Mouse (Mus musculus): ENCODE data around the gene Slc24a4. TPM values are rescaled to one million over a fixed set of nuclear protein-coding genes. Genes with fewer than 3 reads are reported as not detected.
A peak's percentile ranks its signal among the peaks of the same experiment; 100 is the strongest.
"Not testable (repeated sequence)": the region's sequence is repeated elsewhere in the genome, so short reads cannot be mapped to it uniquely, and the experiment has no call there.

Gene Slc24a4
- total RNA-seq, 2 experiments from 2014 or later: 37.4 to 44.6 TPM

DNA sequence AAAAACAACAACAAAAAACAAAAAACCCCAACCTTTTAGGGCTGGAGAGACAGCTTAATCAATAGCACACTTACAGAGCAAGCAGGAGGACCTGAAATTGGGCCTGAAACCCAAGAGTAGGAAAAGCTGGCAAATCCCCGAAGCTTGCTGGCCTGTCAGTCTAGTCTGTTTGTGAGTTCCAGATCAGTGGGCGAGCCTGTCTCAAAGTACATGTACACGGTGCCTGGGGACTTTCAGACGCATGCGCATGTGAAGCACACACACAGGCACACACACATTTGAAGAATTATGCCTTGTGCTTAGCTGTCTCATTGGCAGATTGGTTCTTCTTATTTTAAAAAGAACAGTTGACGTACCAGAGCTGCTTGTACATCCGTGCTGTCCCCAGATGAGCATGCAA, 25.3 kb downstream of the Slc24a4 start:
- peak; percentile 24 to 43 for DNase-seq (ENCODE audit: low spot score in 2 of 2)
- intact Hi-C loops (cut with DNase I): no loop called here

DNA sequence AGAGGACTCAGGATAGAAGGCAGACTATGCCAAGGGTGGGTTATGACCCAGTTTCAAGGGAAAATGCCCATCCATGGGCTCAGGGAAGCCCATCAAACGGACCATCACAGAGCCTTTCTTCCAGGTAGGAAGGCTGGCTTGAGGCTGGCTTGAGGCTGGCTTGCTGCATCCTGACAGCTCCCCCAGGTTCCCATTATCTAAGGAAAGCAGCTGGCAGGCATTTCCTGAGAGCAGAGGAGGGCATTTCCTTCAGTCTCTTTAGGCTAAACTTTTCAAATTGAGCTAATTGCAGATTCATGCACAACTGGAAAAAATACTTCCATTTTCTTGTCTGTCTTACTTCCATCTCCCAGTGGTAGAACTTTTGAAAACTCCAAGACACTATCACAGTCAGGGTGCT, 26.3 kb downstream of the Slc24a4 start:
- intact Hi-C loops (cut with DNase I): no loop called here
- no peak for DNase-seq (ENCODE audit: low spot score in 2 of 2)

DNA sequence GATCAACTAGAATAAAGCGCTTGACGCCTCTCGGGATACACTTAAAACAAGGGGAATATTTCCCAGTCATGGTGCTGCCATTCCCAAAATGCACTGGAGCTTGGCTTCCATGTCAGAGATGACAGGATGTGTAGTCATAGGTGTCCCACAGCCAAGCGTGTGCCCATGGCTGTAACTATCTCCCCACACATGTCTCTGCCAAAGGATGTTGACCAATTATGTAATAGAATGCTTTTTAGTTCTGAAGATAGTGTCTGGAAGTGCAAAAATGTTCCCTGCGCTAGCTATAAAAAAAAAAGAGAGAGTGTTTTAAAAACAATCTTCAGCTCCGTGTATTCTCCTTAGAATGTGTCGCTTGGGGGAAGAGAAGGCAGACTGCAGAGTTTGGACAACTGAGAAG, 36.1 kb downstream of the Slc24a4 start:
- intact Hi-C loops (cut with DNase I): loop anchor here (2.0 kb wide), 1 partner anchor 26 kb away; no protein-coding TSS in a partner anchor
- DNase-seq (ENCODE audit: low spot score in 2 of 2): peak; percentile 44 to 84

DNA sequence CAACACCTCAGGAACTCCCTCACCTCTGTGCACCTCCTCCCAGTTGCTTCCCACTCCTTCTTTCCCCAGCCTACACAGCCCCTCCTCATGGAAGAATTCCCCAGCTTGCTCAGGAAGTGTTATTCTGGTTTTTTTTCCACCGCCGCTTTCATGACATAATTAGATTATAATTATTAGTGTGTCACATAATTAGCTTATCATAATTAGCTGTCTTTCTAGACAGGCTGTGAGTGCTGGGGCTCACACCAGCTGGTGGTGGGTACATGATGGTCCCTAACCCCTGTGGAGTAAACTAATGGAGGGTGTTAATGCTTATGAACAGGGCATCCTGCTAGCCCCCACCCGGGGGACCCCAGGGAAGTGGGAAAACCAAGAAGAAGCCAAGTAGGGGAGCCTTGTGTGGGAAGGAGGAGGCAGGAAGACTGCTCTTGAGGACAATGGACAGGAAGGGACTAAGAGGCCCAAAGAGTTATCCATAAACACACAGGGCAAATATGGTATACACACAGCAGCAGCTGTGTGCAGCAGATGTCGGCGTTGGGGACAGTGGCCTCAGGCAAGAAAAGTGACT, 38.2 kb downstream of the Slc24a4 start:
- DNase-seq (ENCODE audit: low spot score in 2 of 2): no peak
- intact Hi-C loops (cut with DNase I): no loop called here

DNA sequence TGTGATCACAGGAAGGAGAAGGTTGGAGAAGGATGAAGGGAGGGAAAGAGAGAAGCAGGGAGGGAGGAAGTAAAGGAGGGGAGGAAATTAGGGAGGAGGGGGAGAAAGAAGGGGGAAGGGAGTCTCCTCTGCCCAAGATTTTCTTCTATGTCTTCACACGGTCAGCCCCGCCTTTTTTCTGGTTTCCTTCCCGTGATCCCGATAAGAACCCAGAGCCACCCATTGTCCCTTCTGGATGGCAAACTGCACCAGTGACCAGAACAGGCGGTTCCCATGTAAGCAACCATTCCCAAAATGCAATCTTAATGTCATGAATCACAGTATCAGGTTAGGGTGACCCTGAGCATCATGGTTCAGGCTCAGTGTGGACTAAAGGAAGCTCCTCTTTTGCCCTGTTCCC, 38.8 kb downstream of the Slc24a4 start:
- intact Hi-C loops (cut with DNase I): no loop called here
- no peak for DNase-seq (ENCODE audit: low spot score in 2 of 2)

DNA sequence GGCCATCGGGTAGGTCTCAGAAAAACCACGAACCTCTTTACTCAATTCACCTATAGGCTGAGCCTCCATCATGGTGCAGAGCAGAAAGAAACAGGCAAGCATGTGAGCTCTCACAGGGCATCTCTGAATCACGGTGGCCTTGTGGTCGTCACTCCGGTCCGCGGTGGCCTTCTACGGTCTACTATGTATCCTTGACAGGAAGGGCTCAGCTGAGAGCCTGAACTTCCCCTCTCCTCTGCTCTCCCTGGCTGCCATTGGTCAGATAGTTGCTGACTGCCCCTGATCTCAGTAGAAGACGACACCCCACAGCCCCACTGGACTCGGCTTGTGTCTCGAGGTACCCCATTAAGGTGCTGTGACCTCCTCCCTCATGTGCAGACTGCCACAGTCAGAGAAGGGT, 44.2 kb downstream of the Slc24a4 start:
- intact Hi-C loops (cut with DNase I): no loop called here
- no peak for DNase-seq (ENCODE audit: low spot score in 2 of 2)

DNA sequence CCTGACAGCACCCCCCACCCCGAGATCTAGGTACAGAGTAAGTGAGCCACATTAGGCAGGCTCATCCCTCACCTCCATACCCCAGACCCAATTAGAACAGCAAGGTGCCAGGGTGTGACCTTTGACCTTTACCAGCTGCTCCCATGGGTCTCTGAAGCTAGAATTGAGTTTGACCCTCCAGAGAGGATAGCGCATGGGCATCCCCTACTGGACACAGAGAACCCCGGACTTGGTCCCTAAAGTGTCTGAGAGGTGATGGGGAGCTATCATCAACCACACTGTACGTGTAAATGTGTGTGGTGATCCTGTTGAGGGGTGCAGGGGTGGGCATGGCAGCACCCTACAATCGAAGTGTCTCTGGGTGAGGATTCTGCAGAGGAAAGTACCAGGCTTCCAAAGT, 44.8 kb downstream of the Slc24a4 start:
- intact Hi-C loops (cut with DNase I): no loop called here
- DNase-seq (ENCODE audit: low spot score in 2 of 2): no peak

DNA sequence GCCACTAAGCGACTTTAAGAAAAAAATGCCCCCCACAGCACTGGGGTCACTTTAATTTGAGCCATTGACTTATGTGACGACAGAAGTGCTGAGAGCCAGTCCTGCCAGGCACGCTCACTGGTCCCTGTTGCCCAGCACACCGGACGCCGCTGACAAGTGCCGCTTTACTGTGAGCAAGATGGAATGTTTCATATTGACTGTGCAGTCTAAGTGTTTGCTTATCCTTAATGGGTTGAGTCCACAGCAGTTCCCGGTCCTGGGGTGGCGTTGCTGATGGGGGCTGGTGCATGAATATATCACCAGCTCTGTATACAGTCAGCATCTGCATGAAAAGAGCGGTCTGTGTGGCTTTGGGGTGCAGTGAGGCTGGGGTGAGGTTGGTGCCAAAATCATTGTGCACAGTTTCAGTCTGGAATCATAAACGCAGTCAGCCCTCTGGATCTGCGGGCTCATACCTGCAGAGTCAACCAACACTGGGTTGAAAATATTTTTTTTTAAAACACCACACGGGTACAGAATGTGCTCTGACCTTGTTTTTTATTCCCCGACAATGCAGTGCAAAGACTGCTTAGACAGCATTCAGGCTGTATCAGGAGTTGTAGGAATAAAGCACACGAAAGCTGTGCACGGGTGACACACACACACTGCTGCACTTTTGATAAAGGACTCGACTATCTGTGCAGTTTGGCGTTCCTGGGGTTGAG, 52.0 kb downstream of the Slc24a4 start:
- intact Hi-C loops (cut with DNase I): loop anchor here (5.0 kb wide), 2 partner anchors 193 to 207 kb away; no protein-coding TSS in a partner anchor
- DNase-seq (ENCODE audit: low spot score in 2 of 2): no peak

DNA sequence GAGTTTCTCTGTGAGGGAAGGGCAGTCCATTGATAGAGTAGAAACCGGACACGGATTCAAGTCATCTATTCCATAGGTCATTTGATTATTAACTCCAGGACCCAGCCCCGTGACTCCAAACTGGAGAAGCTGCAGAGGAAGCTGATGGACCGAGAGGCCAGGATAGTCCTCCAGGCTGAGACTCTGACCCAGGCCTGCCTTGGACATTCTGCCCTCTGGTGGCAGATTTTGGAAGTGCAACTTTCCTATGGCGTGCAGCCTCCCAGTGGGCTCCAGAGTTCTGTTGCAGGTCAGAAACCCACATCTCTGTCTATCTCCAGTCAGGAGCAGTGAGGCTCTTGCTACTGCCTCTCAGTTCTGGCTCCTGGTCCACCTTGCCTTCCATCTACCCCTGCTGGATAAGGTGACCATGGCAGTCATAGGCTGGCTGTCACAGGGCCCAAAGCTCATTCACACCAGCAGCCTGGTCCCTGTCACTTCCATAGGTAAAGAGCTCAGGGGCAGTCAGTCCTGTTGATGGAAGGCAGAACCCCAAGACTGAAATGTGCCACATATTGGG, 53.3 kb downstream of the Slc24a4 start:
- DNase-seq (ENCODE audit: low spot score in 2 of 2): peak in 1 of 2 experiments; percentile 45
- intact Hi-C loops (cut with DNase I): loop anchor here (5.0 kb wide), 2 partner anchors 195 to 205 kb away; no protein-coding TSS in a partner anchor

DNA sequence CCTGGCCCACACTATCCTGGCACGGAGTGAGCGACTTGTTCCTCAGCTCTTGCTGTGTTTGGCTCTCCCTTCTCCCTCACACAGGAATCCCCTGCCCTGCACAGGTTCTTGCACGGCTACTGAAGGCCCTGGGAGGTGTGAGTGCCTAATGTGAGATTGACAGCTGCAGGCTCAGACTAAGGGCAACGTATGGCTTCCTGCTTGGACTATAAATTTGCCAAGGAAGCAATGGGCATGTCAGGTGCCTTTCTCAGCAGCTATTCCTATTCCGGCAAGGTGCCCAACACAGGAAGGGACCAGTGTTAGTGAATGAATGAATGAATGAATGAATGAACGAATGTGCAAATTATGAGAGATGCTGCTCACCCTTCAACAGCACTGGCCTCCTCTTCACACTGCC, 54.1 kb downstream of the Slc24a4 start:
- no peak for DNase-seq (ENCODE audit: low spot score in 2 of 2)
- intact Hi-C loops (cut with DNase I): loop anchor here (5.0 kb wide), 2 partner anchors 195 to 205 kb away; no protein-coding TSS in a partner anchor

DNA sequence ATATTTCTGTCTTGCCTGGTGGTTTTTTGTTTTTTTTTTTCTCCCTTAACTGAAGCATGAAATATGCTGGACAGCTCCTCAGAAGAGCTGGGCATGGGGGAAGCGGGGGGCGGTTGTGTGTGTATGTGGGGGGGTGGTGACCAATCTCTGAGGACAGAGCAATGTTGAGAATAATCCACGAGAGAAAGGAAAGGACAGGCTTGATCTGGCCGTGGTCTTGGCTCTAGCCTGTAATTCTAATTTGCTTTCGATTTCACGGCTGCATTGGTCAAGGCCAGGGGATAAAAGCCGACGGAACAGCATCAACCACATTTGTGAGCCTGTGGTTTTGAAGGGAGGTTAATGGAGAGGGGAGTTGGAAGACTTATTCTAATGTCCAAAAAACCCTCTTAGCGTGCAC, 54.7 kb downstream of the Slc24a4 start:
- intact Hi-C loops (cut with DNase I): loop anchor here (5.0 kb wide), 2 partner anchors 196 to 204 kb away; no protein-coding TSS in a partner anchor
- no peak for DNase-seq (ENCODE audit: low spot score in 2 of 2)

DNA sequence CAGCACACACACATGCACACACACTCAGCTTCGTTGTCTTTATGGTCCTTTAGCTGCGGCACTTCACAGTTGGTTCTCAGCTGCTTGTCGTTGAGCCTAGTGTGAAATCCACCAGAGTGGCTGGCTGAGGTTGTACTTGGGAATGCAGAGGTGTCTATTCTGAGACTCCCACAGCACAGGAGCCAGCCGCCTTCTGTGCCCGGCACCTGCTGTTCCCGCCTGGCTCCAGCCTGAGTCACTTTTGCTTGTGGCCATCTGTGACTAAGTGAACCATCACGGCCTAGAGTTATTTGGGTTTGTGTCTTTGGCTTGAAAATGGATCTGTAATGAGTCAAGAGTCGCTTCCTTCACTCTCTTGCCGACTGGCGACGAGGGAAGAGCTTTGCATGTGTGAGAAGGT, 62.3 kb downstream of the Slc24a4 start:
- peak; percentile 72 to 95 for DNase-seq (ENCODE audit: low spot score in 2 of 2)

DNA sequence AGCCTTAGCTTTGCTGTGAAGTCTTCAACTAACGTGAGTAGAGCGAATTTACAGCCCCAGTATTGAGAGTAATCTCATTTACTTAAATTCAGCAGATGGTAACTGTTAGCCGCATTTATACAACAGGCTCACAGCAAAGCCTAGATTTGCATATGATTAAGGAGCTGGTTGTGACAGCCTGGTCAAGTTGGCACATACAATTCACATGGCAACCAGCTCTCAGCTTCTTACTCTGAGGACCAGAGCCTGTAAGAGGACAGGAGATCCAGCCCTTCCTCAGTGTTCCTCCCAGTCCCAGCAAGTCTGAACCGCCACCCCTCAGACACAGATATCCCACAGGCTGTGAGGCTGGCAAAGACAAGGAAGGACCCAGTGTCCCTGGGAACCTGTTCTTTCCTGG, 73.0 kb downstream of the Slc24a4 start:
- DNase-seq (ENCODE audit: low spot score in 2 of 2): peak in 1 of 2 experiments; percentile 74
- intact Hi-C loops (cut with DNase I): no loop called here

More for the DNA sequence above, 62.3 kb downstream of the Slc24a4 start:
- intact Hi-C loops (cut with DNase I): loop anchor here (2.0 to 5.0 kb wide), 4 partner anchors 26 to 134 kb away; no protein-coding TSS in a partner anchor

DNA sequence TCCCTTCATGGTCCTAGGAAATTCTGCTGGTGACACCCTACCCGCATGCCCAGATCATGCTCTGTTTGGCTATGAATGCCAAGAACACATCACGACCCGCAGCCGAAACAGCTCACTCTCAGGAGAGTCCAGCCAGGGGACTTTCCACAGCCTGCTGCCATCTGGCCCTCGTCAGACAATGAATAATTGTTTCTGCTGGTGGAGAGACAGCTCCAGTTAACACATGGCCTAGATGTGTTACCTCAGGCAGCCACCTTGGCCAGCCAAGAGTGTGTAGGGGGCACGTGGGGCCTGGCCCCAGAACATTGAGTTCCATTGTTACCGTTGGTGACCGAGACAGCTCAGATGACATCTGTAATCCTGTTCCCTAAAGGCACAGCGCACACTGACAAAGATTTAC, 74.4 kb downstream of the Slc24a4 start:
- intact Hi-C loops (cut with DNase I): no loop called here
- DNase-seq (ENCODE audit: low spot score in 2 of 2): peak in 1 of 2 experiments; percentile 53

DNA sequence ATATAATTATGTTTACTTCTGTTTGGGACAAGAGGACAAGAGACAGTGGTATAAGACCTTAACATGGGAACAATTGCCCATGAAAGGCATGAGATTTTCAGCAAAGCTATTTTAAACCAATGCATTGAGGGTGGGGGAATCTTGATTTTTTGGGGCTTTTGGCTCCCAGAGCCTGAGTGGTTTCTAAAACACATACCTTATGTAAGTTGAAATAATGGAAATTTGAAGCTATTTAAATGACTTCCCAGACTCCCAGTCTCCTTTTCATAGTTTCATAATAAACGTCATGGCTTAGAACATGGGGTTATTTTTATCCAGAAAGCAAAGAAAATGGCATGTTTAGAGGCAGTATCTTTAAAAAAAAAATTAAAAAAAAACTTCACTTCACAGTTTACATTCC, 77.9 kb downstream of the Slc24a4 start:
- peak in 1 of 2 experiments; percentile 56 for DNase-seq (ENCODE audit: low spot score in 2 of 2)
- intact Hi-C loops (cut with DNase I): loop anchor here (2.0 kb wide), 1 partner anchor 42 kb away; no protein-coding TSS in a partner anchor

DNA sequence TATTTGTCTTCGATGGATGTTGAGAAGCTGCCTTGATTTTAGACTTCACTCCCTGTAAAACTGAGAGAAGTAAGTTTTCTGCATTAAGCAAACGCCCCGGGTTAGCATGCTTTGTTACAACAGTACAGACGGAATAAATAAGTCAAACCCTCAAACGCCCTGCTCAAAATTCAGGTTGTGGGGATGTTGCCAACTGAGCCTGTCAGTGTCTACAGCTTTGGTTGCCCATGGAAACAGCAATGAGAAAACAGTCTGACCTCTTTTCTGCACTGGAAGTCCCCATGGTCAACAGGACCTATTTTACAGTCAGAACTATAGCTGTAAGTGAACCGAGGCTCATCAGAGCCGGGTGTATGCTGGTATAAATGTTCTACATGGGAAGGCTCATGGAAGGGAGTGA, 78.7 kb downstream of the Slc24a4 start:
- DNase-seq (ENCODE audit: low spot score in 2 of 2): no peak
- intact Hi-C loops (cut with DNase I): loop anchor here (2.0 kb wide), 1 partner anchor 42 kb away; no protein-coding TSS in a partner anchor

DNA sequence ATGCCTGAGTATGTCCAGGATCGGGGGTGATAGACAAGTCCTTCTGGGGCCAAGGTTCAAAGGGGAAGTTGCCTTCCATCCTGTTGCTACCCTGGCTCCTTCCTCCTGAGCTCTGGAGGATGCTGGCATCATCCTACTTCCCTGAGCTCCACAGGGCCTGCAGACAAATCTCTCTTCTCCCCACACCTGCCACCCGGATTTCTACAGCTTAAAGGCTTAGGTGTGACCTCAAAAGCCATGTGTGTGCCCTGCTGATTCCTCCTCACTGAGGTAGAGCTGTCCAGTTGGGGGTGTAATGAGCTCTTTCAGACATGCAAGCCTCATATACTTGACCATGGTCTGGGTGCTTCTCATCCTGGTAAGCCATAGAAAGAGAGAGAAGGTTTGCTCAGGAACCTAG, 82.3 kb downstream of the Slc24a4 start:
- intact Hi-C loops (cut with DNase I): no loop called here
- no peak for DNase-seq (ENCODE audit: low spot score in 2 of 2)

DNA sequence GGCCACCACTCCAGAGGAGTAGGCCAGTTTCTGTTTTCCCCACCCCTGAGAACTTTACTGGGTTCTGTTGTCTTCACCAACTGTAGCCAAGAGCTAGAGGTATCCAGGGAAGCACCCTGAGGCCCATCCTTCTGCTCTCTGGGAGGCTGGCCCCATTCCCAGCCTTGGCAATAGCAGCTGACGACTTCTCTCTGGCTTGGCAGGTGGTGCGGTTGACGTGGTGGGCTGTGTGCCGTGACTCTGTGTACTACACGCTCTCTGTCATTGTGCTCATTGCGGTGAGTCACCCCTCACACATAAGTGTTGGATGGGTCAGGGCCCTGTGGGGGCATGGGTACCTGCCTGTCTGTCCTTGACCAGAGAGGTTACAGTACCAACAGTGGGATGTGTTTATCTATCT, 94.9 kb downstream of the Slc24a4 start:
- DNase-seq (ENCODE audit: low spot score in 2 of 2): peak in 1 of 2 experiments; percentile 44
- intact Hi-C loops (cut with DNase I): no loop called here

DNA sequence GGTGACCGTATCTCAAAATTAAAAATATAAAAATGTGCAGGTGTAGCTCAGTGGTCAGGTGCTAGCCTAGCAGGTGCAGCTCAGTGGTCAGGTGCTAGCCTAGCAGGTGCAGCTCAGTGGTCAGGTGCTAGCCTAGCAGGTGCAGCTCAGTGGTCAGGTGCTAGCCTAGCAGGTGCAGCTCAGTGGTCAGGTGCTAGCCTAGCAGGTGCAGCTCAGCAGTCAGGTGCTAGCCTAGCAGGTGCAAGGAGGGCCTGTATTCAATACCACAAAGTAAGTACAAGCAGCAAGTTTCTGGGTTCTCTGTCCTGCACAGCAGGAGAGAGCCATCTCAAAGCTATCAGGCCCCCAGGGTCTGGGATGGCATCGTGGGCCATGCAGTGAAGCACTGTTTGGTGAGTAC, 95.6 kb downstream of the Slc24a4 start:
- intact Hi-C loops (cut with DNase I); DNase-seq (ENCODE audit: low spot score in 2 of 2): not testable (repeated sequence)

DNA sequence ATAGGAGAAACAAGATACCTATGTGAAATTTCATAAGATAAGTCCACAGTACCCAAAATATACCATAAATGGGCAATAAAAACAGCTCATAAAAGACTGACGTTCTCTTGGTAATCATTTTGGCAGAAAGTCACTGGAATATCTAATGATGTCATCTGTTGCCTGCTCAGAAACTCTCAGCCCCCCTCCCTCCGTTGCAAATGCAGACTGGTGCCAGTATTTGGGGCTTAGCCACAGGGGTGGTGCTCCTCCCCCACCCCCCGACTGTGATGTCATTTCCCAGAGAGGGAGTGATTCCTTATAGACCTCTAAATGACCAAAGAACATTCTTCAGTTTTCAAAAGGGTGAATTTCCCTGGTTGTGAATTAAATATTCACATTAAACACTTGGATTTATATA, 96.6 kb downstream of the Slc24a4 start:
- no peak for DNase-seq (ENCODE audit: low spot score in 2 of 2)
- intact Hi-C loops (cut with DNase I): no loop called here

DNA sequence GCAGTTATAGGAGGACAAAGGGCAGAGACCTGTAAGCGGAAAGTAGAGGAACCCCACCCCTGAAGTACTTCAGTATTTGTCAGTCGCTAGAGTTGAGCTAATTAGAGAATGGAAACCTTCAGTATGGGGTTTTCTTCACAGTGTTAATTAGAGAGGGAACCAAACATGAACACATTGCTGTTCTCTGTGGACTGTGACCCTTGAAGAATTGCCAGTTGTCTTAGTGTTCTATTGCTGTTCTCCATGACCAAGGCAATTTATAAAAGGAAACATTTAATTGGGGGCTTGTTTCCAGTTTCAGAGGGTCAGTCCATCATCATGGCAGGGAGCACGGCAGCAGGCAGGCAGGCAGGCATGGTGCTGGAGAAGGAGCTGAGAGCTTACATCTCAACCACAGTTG, 107.0 kb downstream of the Slc24a4 start:
- intact Hi-C loops (cut with DNase I): no loop called here
- no peak for DNase-seq (ENCODE audit: low spot score in 2 of 2)
